Mouse (Mus musculus) heart, adult 2 months (tissue): ENCODE measurements around the gene Zbtb32.
A peak's percentile ranks its signal among the peaks of the same experiment; 100 is the strongest.

ENCODE experiments used
- CTCF ChIP-seq: fragments of 200-600 bp; IDR thresholded peaks from 2 replicates; pipeline ENCODE4 v1.8.1; 2022; ENCODE audit warnings: antibody characterized with exemption, mild to moderate bottlenecking, moderate library complexity
- POLR2A ChIP-seq: fragments of 200-500 bp; IDR thresholded peaks from 2 replicates; pipeline ENCODE4 v1.6.1; 2011; ENCODE audit warnings: mild to moderate bottlenecking, low read depth, low read length, control low read depth; ENCODE audit not compliant: insufficient read depth

DNA sequence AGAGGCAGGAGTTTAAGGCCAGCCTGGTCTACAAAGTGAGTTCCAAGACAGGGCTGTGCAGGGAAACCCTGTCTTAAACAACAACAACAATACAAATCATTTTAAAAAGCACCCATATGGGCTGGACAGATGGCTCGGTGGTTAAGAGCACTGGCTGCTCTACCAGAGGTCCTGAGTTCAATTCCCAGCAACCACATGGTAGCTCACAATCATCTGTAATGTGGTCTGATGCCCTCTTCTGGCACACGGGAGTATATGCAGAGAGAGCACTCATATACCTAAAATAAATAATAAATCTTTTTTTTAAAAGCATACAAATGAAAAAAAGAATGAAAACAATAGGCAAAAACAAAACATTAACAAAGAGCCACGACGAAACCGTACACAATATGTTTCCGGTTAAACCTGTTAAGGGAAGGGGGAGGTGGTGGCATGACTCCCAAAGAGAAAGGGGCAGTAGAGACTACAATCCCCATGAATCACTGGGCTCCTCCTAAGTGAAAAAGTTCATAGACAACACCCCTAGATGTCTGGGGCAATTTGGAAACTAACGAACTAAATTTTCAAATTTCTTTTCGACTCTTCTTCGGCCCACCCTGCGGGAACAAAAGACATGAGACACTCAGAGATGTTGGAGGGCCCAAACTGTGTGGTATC lies 47.1 kb downstream of the Zbtb32 start:
- TF ChIP-seq CTCF (peak; percentile 77), POLR2A (no peak)
